Mouse (Mus musculus): ENCODE data around the gene Polr2h. TPM values are rescaled to one million over a fixed set of nuclear protein-coding genes. Genes with fewer than 3 reads are reported as not detected.

Gene Polr2h
- total RNA-seq, 2 experiments from 2014 or later, result 26.0 to 31.7 TPM

GRCm38 (mm10) chr16:20722736-20723135, 5.3 kb downstream of the Polr2h start:
- DNase-seq, result no peak

DNA sequence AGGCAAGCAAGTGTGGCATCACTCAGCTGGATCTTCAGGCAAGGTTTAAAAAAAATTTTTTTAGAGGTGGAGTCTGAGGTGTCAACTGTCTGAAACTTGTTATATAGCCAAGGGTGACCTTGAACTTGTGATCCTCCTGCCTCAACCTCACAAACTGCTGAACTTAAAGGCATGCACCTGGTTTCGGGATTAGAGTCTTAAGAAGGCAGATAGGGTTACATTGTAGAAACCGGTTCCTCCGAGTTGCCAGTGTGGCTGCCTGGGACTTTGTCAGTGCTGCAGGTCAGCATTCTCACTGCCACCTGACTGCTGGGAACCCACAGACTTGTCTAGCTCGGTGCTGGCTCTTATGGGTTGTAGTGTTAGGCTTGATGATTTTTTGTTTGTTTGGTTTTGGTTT, 5.8 kb downstream of the Polr2h start:
- DNase-seq, result no peak

DNA sequence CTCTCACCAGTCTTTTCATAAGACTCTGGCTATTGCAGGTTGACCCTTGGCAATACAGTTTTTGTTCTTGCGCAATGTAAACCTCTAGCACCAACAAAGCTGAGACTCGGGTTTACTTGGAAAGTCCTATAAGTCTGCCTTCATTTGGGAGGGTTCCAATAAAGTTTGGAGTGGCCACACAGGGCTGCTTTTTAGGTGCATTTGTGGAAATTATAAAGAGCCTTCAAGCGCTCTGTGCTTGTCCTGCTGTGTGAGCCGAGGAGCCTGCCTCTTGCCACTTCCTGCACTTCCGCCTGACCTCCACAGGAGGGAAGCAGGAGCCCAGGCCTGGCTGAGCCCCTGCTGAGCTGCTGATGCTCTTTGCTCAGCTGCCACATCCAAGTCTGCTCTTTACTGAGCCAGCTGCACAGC, 6.9 kb downstream of the Polr2h start:
- DNase-seq, result peak; percentile 81

GRCm38 (mm10) chr16:20725321-20725720, 7.9 kb downstream of the Polr2h start:
- DNase-seq, result no peak

GRCm38 (mm10) chr16:20725750-20726149, 8.3 kb downstream of the Polr2h start:
- DNase-seq, result no peak

GRCm38 (mm10) chr16:20726384-20726783, 8.9 kb downstream of the Polr2h start:
- DNase-seq, result no peak

DNA sequence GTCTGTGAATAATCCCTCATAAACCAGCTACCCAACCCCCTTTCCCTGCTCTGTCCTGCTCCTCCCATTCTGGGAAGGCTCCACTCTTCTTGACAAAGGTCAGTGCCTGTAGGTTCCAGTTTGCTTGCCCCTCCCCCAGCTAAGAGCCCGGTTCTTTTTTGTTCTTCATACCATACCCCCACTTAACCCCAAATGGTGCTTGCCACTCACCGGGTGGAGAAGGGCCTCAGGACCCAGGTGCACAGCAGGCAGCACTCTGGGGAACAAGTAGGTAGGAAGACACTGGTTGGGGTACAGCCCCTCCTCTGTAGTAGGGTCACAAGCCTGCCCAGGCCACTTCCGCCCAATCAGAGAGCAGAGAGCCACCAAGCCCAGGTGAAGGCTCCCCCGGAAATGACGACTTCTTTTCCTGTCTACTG, 12.8 kb downstream of the Polr2h start:
- no peak for DNase-seq

- no peak for DNase-seq
Measured at GRCm38 (mm10) chr16:20731688-20732087, 14.2 kb downstream of the Polr2h start.

GRCm38 (mm10) chr16:20732251-20732924, 14.9 kb downstream of the Polr2h start:
- DNase-seq, result no peak

GRCm38 (mm10) chr16:20732925-20733730, 15.7 kb downstream of the Polr2h start, which contains the start of gene Chrd:
TSS of gene Chrd (plus strand) at chr16:20733127.
- peak; percentile 81 for DNase-seq

GRCm38 (mm10) chr16:20733731-20734730, 16.6 kb downstream of the Polr2h start, which contains the start of gene Thpo:
TSS of gene Thpo (minus strand) at chr16:20734511.
- DNase-seq, result peak; percentile 20

DNA sequence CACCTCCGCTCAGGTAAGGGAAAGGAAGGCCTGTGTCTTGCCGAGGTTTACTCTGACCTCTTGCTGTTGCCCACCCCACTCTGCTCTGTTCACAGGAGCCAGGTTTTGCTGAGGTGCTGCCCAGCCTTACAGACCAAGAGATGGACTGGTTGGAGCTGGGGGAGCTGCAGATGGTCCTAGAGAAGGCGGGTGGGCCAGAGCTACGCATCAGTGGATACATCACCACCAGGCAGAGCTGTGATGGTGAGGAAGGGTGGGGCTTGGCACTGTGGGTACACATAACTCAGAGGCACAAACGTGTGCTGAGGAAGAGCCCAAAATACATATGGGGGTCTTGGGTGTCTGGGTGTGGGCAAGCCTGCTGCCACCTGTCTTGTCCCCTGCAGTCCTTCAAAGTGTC, 18.2 kb downstream of the Polr2h start:
- no peak for DNase-seq

DNA sequence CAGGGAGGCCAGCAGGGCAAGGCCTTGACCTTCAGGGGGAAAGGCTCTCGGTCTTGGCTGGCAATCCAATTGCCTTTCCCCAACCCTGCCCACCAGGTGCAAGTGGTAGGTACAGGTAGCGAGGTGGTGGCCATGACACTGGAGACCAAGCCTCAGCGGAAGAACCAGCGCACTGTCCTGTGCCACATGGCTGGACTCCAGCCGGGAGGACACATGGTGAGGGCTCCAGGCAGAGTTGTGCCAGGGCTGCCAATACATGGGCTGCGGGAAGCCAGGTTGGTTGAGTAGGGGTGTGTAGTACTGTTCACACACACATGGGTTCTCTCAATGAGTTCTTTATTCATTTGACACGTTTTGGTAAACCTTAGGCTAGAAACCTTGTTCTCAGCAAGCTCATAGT, 18.7 kb downstream of the Polr2h start:
- no peak for DNase-seq

GRCm38 (mm10) chr16:20736823-20737222, 19.4 kb downstream of the Polr2h start:
- no peak for DNase-seq

DNA sequence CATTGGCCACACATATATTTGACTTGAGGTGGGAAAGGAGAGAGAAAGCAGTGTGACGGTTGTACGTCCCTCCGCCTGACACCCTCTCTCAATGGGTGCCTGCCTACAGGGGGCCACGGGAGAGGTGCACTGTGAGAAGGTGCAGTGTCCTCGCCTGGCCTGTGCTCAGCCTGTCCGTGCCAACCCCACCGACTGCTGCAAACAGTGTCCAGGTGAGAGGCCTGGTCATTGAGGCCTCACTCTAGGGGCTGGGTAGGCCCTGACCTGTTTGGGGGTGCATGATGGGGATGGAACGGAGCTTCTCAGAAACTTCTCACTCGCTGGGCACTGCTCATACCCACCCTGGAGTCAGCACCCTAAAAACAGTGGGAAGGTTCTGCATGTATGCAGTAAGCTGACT, 22.4 kb downstream of the Polr2h start:
- no peak for DNase-seq

GRCm38 (mm10) chr16:20746641-20747040, 29.2 kb downstream of the Polr2h start:
- DNase-seq, result peak; percentile 71

DNA sequence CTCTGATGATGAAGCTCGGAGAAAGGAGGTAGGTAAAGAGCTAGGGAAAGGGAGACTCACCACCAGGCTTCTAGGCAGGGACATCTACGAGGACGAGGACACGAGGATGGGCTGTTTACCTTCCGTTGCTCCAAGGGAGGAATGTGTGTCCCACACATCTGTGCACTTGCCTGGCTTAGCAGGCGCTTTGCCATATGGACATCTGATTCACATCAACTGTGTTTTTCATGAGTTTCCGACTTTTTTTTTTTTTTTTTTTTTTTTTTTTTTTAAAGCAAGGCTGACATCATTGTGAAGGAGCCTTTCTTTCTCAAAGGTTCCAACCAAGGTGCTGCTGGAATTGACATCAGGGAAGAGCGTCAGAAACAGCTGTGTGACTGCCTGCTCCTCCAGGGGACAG, 33.1 kb downstream of the Polr2h start:
- DNase-seq, result no peak

DNA sequence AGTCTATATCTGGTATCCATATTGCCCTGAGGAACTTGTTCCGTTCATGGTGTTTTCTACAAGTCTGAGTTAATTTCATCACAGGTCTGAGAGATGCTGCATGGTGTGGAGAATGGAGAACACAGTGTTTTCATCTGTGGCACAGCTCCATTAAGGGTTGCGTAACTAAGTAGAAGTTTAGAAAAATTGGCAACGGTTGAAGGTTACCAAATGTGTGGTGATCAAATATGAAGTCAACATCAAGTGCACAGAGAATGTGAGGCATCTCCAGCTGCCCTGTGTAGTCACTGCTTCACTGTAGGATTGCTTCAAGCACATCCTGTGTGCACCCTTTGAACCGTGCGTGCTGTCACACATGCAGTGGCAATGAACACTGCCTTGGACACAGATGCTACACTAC, 38.6 kb downstream of the Polr2h start:
- DNase-seq, result peak; percentile 62

- no peak for DNase-seq
Measured at GRCm38 (mm10) chr16:20757385-20757784, 39.9 kb downstream of the Polr2h start.

DNA sequence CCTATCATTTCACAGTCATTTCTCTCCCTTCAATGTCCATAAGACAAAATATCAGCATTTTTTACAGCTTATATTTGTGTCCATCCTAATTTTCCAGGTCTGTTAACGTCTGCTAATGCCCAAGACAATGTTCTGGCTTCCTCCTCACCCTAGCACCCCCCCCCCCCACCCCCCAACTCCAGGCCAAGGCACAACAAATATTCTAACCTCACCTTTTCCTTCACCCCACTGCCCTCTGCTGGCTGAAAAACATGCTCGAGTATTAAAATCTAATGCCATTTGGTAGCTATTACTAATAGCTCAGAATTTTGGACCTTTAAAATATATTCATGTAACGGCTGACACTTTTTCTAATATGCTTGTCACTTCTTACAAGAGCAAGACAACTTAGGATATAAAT, 44.2 kb downstream of the Polr2h start:
- peak; percentile 75 for DNase-seq

GRCm38 (mm10) chr16:20765244-20765643, 47.8 kb downstream of the Polr2h start:
- peak; percentile 71 for DNase-seq
